Mouse (Mus musculus): ENCODE results near the gene Sipa1l1.
"Not testable (repeated sequence)": the region's sequence is repeated elsewhere in the genome, so short reads cannot be mapped to it uniquely, and the experiment has no call there.

Sipa1l1 gene

GRCm38 (mm10) chr12:82175709-82176108, 6.6 kb downstream of the Sipa1l1 start:
- DNase-seq (ENCODE audit: low read depth, low spot score) = no peak

GRCm38 (mm10) chr12:82178636-82179035, 9.5 kb downstream of the Sipa1l1 start:
- DNase-seq (ENCODE audit: low read depth, low spot score) = no peak

GRCm38 (mm10) chr12:82179626-82180025, 10.5 kb downstream of the Sipa1l1 start:
- no peak for DNase-seq (ENCODE audit: low read depth, low spot score)

- DNase-seq (ENCODE audit: low read depth, low spot score) = not testable (repeated sequence)
Observed at GRCm38 (mm10) chr12:82186156-82186555, 17.0 kb downstream of the Sipa1l1 start.

GRCm38 (mm10) chr12:82186740-82187139, 17.6 kb downstream of the Sipa1l1 start:
- no peak for DNase-seq (ENCODE audit: low read depth, low spot score)

GRCm38 (mm10) chr12:82187178-82187839, 18.2 kb downstream of the Sipa1l1 start:
- DNase-seq (ENCODE audit: low read depth, low spot score) = no peak

- no peak for DNase-seq (ENCODE audit: low read depth, low spot score)
Observed at GRCm38 (mm10) chr12:82188321-82189075, 19.4 kb downstream of the Sipa1l1 start.

- no peak for DNase-seq (ENCODE audit: low read depth, low spot score)
Observed at GRCm38 (mm10) chr12:82189076-82189675, 20.1 kb downstream of the Sipa1l1 start.

- no peak for DNase-seq (ENCODE audit: low read depth, low spot score)
Observed at GRCm38 (mm10) chr12:82189715-82190581, 20.8 kb downstream of the Sipa1l1 start.

- DNase-seq (ENCODE audit: low read depth, low spot score) = no peak
Observed at GRCm38 (mm10) chr12:82190582-82190965, 21.5 kb downstream of the Sipa1l1 start.

GRCm38 (mm10) chr12:82191686-82192085, 22.6 kb downstream of the Sipa1l1 start:
- DNase-seq (ENCODE audit: low read depth, low spot score) = no peak

GRCm38 (mm10) chr12:82192641-82193054, 23.5 kb downstream of the Sipa1l1 start:
- DNase-seq (ENCODE audit: low read depth, low spot score) = no peak

GRCm38 (mm10) chr12:82193476-82193875, 24.4 kb downstream of the Sipa1l1 start:
- no peak for DNase-seq (ENCODE audit: low read depth, low spot score)

GRCm38 (mm10) chr12:82194919-82195318, 25.8 kb downstream of the Sipa1l1 start:
- DNase-seq (ENCODE audit: low read depth, low spot score) = no peak

GRCm38 (mm10) chr12:82196213-82196612, 27.1 kb downstream of the Sipa1l1 start:
- no peak for DNase-seq (ENCODE audit: low read depth, low spot score)

GRCm38 (mm10) chr12:82196615-82197146, 27.6 kb downstream of the Sipa1l1 start:
- DNase-seq (ENCODE audit: low read depth, low spot score) = no peak

GRCm38 (mm10) chr12:82197207-82197606, 28.1 kb downstream of the Sipa1l1 start:
- no peak for DNase-seq (ENCODE audit: low read depth, low spot score)

- DNase-seq (ENCODE audit: low read depth, low spot score) = no peak
Observed at GRCm38 (mm10) chr12:82199286-82199685, 30.2 kb downstream of the Sipa1l1 start.

GRCm38 (mm10) chr12:82204106-82204505, 35.0 kb downstream of the Sipa1l1 start:
- DNase-seq (ENCODE audit: low read depth, low spot score) = no peak

- DNase-seq (ENCODE audit: low read depth, low spot score) = no peak
Observed at GRCm38 (mm10) chr12:82206857-82207647, 37.9 kb downstream of the Sipa1l1 start.

- DNase-seq (ENCODE audit: low read depth, low spot score) = no peak
Observed at GRCm38 (mm10) chr12:82208046-82208445, 38.9 kb downstream of the Sipa1l1 start.
